Mouse (Mus musculus): ENCODE measurements around the gene Tpte. TPM values are rescaled to one million over a fixed set of nuclear protein-coding genes. Genes with fewer than 3 reads are reported as not detected.

The Tpte gene
- not detected in 2 replicates for polyA plus RNA-seq (2012; rRNA removed)

DNA sequence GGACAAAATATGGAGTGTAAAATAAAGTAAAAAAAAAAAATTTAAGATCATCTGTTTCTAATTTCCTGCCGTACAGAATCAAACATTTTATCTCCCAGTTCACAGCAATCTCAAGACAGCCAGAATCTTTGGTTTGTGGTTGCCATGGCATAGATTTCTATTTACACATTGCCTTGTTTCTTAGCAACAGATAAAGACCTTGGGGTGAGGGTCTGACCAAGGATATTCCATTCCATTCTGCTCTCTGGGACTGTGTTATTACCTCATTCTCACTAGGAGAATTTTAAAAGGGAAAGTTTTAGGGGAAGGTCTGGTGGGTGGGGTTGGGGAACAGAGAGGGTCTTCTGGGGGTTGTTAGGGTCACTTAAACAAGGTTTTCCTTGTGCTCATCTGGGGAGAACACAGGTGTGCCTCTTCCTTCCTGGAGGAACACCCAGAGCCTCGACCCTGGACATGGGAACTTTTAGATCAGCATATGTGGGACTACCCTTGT, at the start of gene Tpte:
TSS of gene Tpte (plus strand) at position 443 of the 493 bp plus-strand sequence.
- no peaks in the 10 kb centered on the region for H3K36me3 ChIP-seq (ENCODE audit: control insufficient read depth, insufficient read depth, low read length)
- WGBS = 76% methylated on average over 2 of the region's 2 CpGs
- no peaks in the 10 kb centered on the region for H3K4me1 ChIP-seq (ENCODE audit: control insufficient read depth, insufficient read depth, low read length)
- H3K4me3 ChIP-seq (ENCODE audit: insufficient read depth, low read depth, low read length) = no peak within 1 kb of the TSS
- DNase-seq = no peak
- H3K27ac ChIP-seq (ENCODE audit: insufficient read depth, low read depth, low read length) = no peak within 1 kb of the TSS
- H3K27me3 ChIP-seq (replicated peaks; ENCODE audit: control insufficient read depth, insufficient read depth, low read length) = no peaks in the 10 kb centered on the region
- TF ChIP-seq POLR2A (IDR thresholded peaks at IDR 0.05; ENCODE audit: low read depth, low read length) (no peak), CTCF (conservative IDR thresholded peaks at IDR 0.05; ENCODE audit: insufficient read depth, insufficient read length, low read depth, low read length) (no peak)

DNA sequence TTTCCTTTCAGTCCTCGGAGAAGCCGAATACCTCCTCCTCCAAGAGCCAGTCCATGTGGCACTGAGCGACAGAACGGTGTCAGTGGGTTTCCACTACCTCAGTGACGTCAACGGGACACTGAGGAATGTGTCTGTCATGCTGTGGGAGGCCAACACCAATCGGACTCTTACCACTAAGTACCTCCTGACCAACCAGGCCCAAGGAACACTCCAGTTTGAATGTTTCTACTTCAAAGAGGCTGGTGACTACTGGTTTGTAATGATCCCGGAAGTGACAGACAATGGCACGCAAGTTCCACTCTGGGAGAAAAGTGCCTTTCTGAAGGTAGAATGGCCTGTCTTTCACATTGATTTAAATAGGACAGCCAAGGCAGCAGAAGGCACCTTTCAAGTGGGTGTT, 40.3 kb upstream of the Tpte start:
- WGBS = 84% methylated on average over 9 of the region's 9 CpGs
- Histone ChIP-seq H3K4me1 (ENCODE audit: control insufficient read depth, insufficient read depth, low read length) (no peaks in the 10 kb centered on the region), H3K27me3 (replicated peaks; ENCODE audit: control insufficient read depth, insufficient read depth, low read length) (no peaks in the 10 kb centered on the region), H3K27ac (ENCODE audit: insufficient read depth, low read depth, low read length) (no peak overlapping the region), H3K4me3 (ENCODE audit: insufficient read depth, low read depth, low read length) (no peak overlapping the region), H3K36me3 (ENCODE audit: control insufficient read depth, insufficient read depth, low read length) (no peaks in the 10 kb centered on the region)
- no peak for DNase-seq
- no peak for TF ChIP-seq CTCF (conservative IDR thresholded peaks at IDR 0.05; ENCODE audit: insufficient read depth, insufficient read length, low read depth, low read length)
- no peak for TF ChIP-seq POLR2A (IDR thresholded peaks at IDR 0.05; ENCODE audit: low read depth, low read length)

- 80% methylated on average over 1 of the region's 1 CpGs for WGBS
- no peak overlapping the region for H3K4me3 ChIP-seq (ENCODE audit: insufficient read depth, low read depth, low read length)
- H3K4me1 ChIP-seq (ENCODE audit: control insufficient read depth, insufficient read depth, low read length) = no peaks in the 10 kb centered on the region
- TF ChIP-seq POLR2A (IDR thresholded peaks at IDR 0.05; ENCODE audit: low read depth, low read length) = no peak
- no peak for TF ChIP-seq CTCF (conservative IDR thresholded peaks at IDR 0.05; ENCODE audit: insufficient read depth, insufficient read length, low read depth, low read length)
- H3K27ac ChIP-seq (ENCODE audit: insufficient read depth, low read depth, low read length) = no peak overlapping the region
- no peak for DNase-seq
- no peaks in the 10 kb centered on the region for H3K36me3 ChIP-seq (ENCODE audit: control insufficient read depth, insufficient read depth, low read length)
- no peaks in the 10 kb centered on the region for H3K27me3 ChIP-seq (replicated peaks; ENCODE audit: control insufficient read depth, insufficient read depth, low read length)
These were observed 37.6 kb upstream of the Tpte start for GRCm38 (mm10) chr8:22245663-22246062.

GRCm38 (mm10) chr8:22247956-22248355, 35.3 kb upstream of the Tpte start:
- Histone ChIP-seq H3K4me3 (ENCODE audit: insufficient read depth, low read depth, low read length) (no peak overlapping the region), H3K36me3 (ENCODE audit: control insufficient read depth, insufficient read depth, low read length) (no peaks in the 10 kb centered on the region), H3K27me3 (replicated peaks; ENCODE audit: control insufficient read depth, insufficient read depth, low read length) (no peaks in the 10 kb centered on the region), H3K27ac (ENCODE audit: insufficient read depth, low read depth, low read length) (no peak overlapping the region), H3K4me1 (ENCODE audit: control insufficient read depth, insufficient read depth, low read length) (no peaks in the 10 kb centered on the region)
- DNase-seq = no peak
- 87% methylated on average over 12 of the region's 12 CpGs for whole genome bisulfite sequencing
- no peak for TF ChIP-seq POLR2A (IDR thresholded peaks at IDR 0.05; ENCODE audit: low read depth, low read length)
- no peak for TF ChIP-seq CTCF (conservative IDR thresholded peaks at IDR 0.05; ENCODE audit: insufficient read depth, insufficient read length, low read depth, low read length)

- H3K4me1 ChIP-seq (ENCODE audit: control insufficient read depth, insufficient read depth, low read length) = no peaks in the 10 kb centered on the region
- no peaks in the 10 kb centered on the region for H3K27me3 ChIP-seq (replicated peaks; ENCODE audit: control insufficient read depth, insufficient read depth, low read length)
- no peak for DNase-seq
- no peak overlapping the region for H3K4me3 ChIP-seq (ENCODE audit: insufficient read depth, low read depth, low read length)
- H3K27ac ChIP-seq (ENCODE audit: insufficient read depth, low read depth, low read length) = no peak overlapping the region
- no peak for TF ChIP-seq CTCF (conservative IDR thresholded peaks at IDR 0.05; ENCODE audit: insufficient read depth, insufficient read length, low read depth, low read length)
- TF ChIP-seq POLR2A (IDR thresholded peaks at IDR 0.05; ENCODE audit: low read depth, low read length) = no peak
- 72% methylated on average over 9 of the region's 9 CpGs for WGBS
- no peaks in the 10 kb centered on the region; the same call in 1 of the 2 replicates for H3K36me3 ChIP-seq (ENCODE audit: control insufficient read depth, insufficient read depth, low read length)
These were observed 34.2 kb upstream of the Tpte start for GRCm38 (mm10) chr8:22249080-22249479.

DNA sequence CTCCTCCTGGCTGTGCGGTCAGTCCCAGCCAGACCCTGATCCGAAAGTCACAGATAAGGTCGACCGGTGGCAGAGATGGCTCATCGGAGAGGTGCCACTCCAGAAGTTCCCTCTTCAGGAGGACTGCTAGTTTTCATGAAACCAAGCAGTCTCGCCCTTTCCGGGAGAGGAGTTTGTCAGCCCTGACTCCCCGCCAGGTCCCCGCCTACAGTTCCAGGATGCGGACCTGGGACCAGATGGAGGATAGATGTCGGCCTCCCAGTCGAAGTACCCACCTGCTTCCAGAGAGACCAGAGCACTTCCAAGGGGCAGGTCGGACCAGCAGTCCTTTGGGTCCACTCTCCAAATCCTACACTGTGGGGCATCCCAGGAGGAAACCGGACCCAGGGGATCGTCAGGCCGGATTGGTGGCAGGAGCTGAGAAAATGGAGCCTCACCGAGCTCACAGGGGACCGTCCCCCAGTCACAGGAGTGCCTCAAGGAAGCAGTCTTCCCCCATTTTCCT, 24.2 kb upstream of the Tpte start:
- Histone ChIP-seq H3K27ac (ENCODE audit: insufficient read depth, low read depth, low read length) (no peak overlapping the region), H3K4me1 (ENCODE audit: control insufficient read depth, insufficient read depth, low read length) (no peaks in the 10 kb centered on the region), H3K27me3 (replicated peaks; ENCODE audit: control insufficient read depth, insufficient read depth, low read length) (no peaks in the 10 kb centered on the region), H3K36me3 (ENCODE audit: control insufficient read depth, insufficient read depth, low read length) (no peaks in the 10 kb centered on the region; the same call in 1 of the 2 replicates), H3K4me3 (ENCODE audit: insufficient read depth, low read depth, low read length) (no peak overlapping the region)
- no peak for DNase-seq
- 84% methylated on average over 18 of the region's 18 CpGs for WGBS
- TF ChIP-seq CTCF (conservative IDR thresholded peaks at IDR 0.05; ENCODE audit: insufficient read depth, insufficient read length, low read depth, low read length) = no peak
- no peak for TF ChIP-seq POLR2A (IDR thresholded peaks at IDR 0.05; ENCODE audit: low read depth, low read length)

DNA sequence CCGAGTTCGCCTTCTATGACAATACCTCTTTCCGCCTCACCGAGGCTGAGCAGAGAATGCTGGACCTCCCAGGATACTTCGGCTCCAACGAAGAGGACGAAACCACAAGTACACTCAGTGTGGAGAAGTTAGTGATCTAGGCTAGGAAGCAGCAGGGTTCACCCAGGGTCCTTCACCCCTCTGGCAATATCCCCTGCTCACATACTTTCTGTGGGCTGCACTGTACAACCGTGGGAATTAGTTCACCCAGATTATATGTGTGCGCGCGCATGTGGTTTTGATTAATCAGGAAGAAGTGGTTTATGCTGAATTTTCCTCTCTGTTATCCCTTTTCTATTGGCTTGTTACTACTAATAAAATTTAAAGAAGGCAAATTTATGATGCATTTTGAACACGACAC, 23.7 kb upstream of the Tpte start:
- WGBS = 78% methylated on average over 12 of the region's 12 CpGs

More for the DNA sequence above, 23.7 kb upstream of the Tpte start:
- no peaks in the 10 kb centered on the region for H3K36me3 ChIP-seq (ENCODE audit: control insufficient read depth, insufficient read depth, low read length)
- no peak for DNase-seq
- TF ChIP-seq POLR2A (IDR thresholded peaks at IDR 0.05; ENCODE audit: low read depth, low read length) = no peak
- TF ChIP-seq CTCF (conservative IDR thresholded peaks at IDR 0.05; ENCODE audit: insufficient read depth, insufficient read length, low read depth, low read length) = no peak
- no peak overlapping the region for H3K4me3 ChIP-seq (ENCODE audit: insufficient read depth, low read depth, low read length)
- no peaks in the 10 kb centered on the region for H3K4me1 ChIP-seq (ENCODE audit: control insufficient read depth, insufficient read depth, low read length)
- H3K27ac ChIP-seq (ENCODE audit: insufficient read depth, low read depth, low read length) = no peak overlapping the region
- no peaks in the 10 kb centered on the region for H3K27me3 ChIP-seq (replicated peaks; ENCODE audit: control insufficient read depth, insufficient read depth, low read length)
